21 mouse cellular contexts compared by ENCODE assay signal in the genomic region with DNA sequence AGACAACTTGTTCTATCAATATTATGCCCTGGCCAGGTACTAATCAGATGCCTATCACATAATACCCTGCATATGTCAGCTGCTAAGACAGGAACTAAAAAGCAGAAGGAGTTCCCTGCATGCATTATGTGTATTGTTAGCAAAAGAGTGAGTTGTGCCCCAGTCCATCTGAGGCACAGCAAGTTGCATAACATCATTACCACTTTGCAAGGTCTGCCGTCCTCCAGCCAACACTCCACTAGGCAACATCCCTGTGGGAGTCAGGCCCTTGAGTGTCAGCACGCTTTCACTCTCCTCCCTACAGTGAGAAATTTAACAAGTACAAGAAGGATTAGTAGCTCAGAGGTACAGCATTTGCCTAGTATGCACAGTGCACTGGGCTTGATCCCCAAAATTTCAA. TPM values are rescaled to one million over a fixed set of nuclear protein-coding genes. Genes with fewer than 3 reads are reported as not detected.
DNase-seq lines count a peak whose midpoint lies in the region; ATAC-seq lines count a peak whose summit lies in the region.
"Had no signal": no experiment of that assay in that cellular context is flagged by ENCODE, and none has a peak within 500 bp of the region (broad histone marks: within the 10 kb centered on the region; RNA-seq: fewer than 3 reads in every experiment).

No protein-coding gene starts in this region.

- peak; percentile 75 for ATAC-seq in granulocyte monocyte progenitor cell, adult 5-6 weeks (replicated peaks; ENCODE audit: poor library complexity, severe bottlenecking)
- 0 out of 2 replicates have a peak, but pooled peaks have one; percentile 33 for ATAC-seq in neutrophil, adult 5-6 weeks (ENCODE audit: extremely low read depth, insufficient number of reproducible peaks, low FRiP score, poor library complexity, severe bottlenecking)
- ATAC-seq: forebrain, embryonic 15.5 days; liver, embryonic 12.5 days; midbrain, embryonic 16.5 days had no signal

- DNase-seq in heart, adult 11 months: peak; percentile 81
- DNase-seq in heart, postnatal 4 days: no peak
- DNase-seq in adipocyte (ENCODE audit: low spot score): peak; percentile 11
- no peak for DNase-seq in layer of hippocampus, adult 11-12 months (ENCODE audit: low spot score)
- DNase-seq in thymus, postnatal 10 days (ENCODE audit: low spot score in 2 of 2): no peak
- DNase-seq: cerebellum, adult 8-10 months; gastrocnemius, postnatal 14 days; kidney, adult 11 months; kidney, postnatal 4 days; layer of hippocampus, adult 9-11 months; lung, adult 18-20 months; lung, postnatal 14 days; right cerebral cortex, postnatal 14 days; thymus, postnatal 25 days had no signal

RNA-seq across cellular contexts. Expression of a gene that starts 11.7 kb away (rescaled TPM):
- 1 to 10 TPM in 1 of 2 experiments, under 1 TPM in 1; 0.97 to 1.2 TPM for total RNA-seq in heart, postnatal 4 days (2021)
- total RNA-seq in granulocyte monocyte progenitor cell, adult 5-6 weeks (2014; fragmentation: Nextera tagmentation): 3.2 and 4.4 TPM in 2 replicates
- 0.72 and 1.3 TPM in 2 replicates for total RNA-seq in granulocyte monocyte progenitor cell, adult 5-6 weeks (2017)
- total RNA-seq in neutrophil, adult 5-6 weeks (2017): 2.9 and 3.7 TPM in 2 replicates

RNA-seq across cellular contexts. Expression of a gene that starts 28.5 kb away (rescaled TPM):
- total RNA-seq in heart, postnatal 4 days (2021): 10 to 100 TPM; 49.5 to 57.1 TPM
- total RNA-seq in granulocyte monocyte progenitor cell, adult 5-6 weeks (2014; fragmentation: Nextera tagmentation): 56.9 and 70.7 TPM in 2 replicates
- total RNA-seq in granulocyte monocyte progenitor cell, adult 5-6 weeks (2017): 59.0 and 59.1 TPM in 2 replicates
- total RNA-seq in neutrophil, adult 5-6 weeks (2017): 83.6 and 84.7 TPM in 2 replicates

RNA-seq across cellular contexts. Expression of a gene that starts 37.9 kb away (rescaled TPM):
- total RNA-seq in heart, postnatal 4 days (2021): 10 to 100 TPM; 71.7 to 79.0 TPM
- 108 and 132 TPM in 2 replicates for total RNA-seq in granulocyte monocyte progenitor cell, adult 5-6 weeks (2014; fragmentation: Nextera tagmentation)
- 52.9 and 74.9 TPM in 2 replicates for total RNA-seq in granulocyte monocyte progenitor cell, adult 5-6 weeks (2017)
- total RNA-seq in neutrophil, adult 5-6 weeks (2017): 88.2 and 88.3 TPM in 2 replicates

RNA-seq across cellular contexts. Expression of a gene that starts 56.4 kb away (rescaled TPM):
- total RNA-seq in heart, postnatal 4 days (2021): under 1 TPM; 0.29 to 0.54 TPM
- total RNA-seq in granulocyte monocyte progenitor cell, adult 5-6 weeks (2014; fragmentation: Nextera tagmentation): not detected in 2 replicates
- not detected in 2 replicates for total RNA-seq in granulocyte monocyte progenitor cell, adult 5-6 weeks (2017)
- total RNA-seq in neutrophil, adult 5-6 weeks (2017): not detected in 2 replicates
- total RNA-seq: heart, adult 8-10 months; heart, postnatal 25 days had no signal

Comparison
In these comparisons a context has a peak if more than half of its experiments do, and no peak if none do; other contexts are left out.
1. DNase-seq: peak in heart, adult 11 months (single experiment) and adipocyte (single experiment); none in heart, postnatal 4 days (single experiment), layer of hippocampus, adult 11-12 months (single experiment) and thymus, postnatal 10 days (0 of 2).